Mouse (Mus musculus) cortical plate, adult 2 months (tissue): ENCODE data around the gene Ppp1r9b.

Experiments used
- CTCF ChIP-seq: fragments of 200-500 bp; IDR thresholded peaks from 2 replicates; pipeline ENCODE4 v1.5.1; 2011; ENCODE audit warnings: mild to moderate bottlenecking, control low read depth, low read length; ENCODE audit not compliant: insufficient read depth; ENCODE audit errors: extremely low read depth
- POLR2A ChIP-seq: fragments of 200-500 bp; IDR thresholded peaks from 2 replicates; pipeline ENCODE4 v1.6.1; 2011; ENCODE audit warnings: mild to moderate bottlenecking, low read length, control low read depth; ENCODE audit not compliant: insufficient read depth; ENCODE audit errors: extremely low read depth

DNA sequence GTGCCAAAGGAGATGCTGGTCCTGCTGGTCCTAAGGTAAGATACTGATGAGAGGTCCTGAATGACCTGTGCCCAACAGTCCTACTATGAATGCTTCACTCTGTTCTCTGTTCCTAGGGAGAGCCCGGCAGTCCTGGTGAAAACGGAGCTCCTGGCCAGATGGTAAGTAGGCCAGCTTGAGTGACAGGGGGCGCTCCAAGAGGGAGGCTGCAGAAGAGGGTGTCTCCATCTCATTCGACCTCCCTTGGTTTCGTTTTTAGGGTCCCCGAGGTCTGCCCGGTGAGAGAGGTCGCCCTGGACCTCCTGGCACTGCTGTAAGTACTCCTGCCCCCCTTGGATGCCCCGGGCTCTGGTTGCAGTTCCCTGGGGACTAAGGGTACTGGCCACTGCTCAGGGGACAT is 49.7 kb upstream of the Ppp1r9b start:
- TF ChIP-seq POLR2A: no peak
- TF ChIP-seq CTCF: no peak
